Mouse (Mus musculus) small intestine, adult 2 months (tissue): ENCODE measurements at regions not wholly inside any gene's neighbourhood (a gene's known extent, or its start where the extent isn't known, plus 50 kb on each side); places are given as distances from the start of the nearest gene placed in this dataset.

Experiments used
- CTCF ChIP-seq: fragments of 200-500 bp; IDR thresholded peaks from 2 replicates; pipeline ENCODE4 v1.5.1; 2012; ENCODE audit warnings: low read depth, mild to moderate bottlenecking, control low read depth, inconsistent platforms, low read length, moderate library complexity, mixed read lengths; ENCODE audit not compliant: insufficient replicate concordance, insufficient read length; ENCODE audit errors: extremely low read depth
- POLR2A ChIP-seq: fragments of 200-500 bp; IDR thresholded peaks from 2 replicates; pipeline ENCODE4 v1.6.1; 2012; ENCODE audit warnings: low read depth, mild to moderate bottlenecking, control low read depth, inconsistent platforms, low read length, moderate library complexity

GRCm38 (mm10) chr13:60479862-60480730 is 121.7 kb upstream of the Dapk1 start:
- no peak for TF ChIP-seq CTCF
- TF ChIP-seq POLR2A = no peak
